Mouse (Mus musculus): ENCODE data around the gene Colgalt1. TPM values are rescaled to one million over a fixed set of nuclear protein-coding genes. Genes with fewer than 3 reads are reported as not detected.
A peak's percentile ranks its signal among the peaks of the same experiment; 100 is the strongest.

Gene Colgalt1
- polyA plus RNA-seq, 1 experiment from 2014 or later, result 60.1 TPM

DNA sequence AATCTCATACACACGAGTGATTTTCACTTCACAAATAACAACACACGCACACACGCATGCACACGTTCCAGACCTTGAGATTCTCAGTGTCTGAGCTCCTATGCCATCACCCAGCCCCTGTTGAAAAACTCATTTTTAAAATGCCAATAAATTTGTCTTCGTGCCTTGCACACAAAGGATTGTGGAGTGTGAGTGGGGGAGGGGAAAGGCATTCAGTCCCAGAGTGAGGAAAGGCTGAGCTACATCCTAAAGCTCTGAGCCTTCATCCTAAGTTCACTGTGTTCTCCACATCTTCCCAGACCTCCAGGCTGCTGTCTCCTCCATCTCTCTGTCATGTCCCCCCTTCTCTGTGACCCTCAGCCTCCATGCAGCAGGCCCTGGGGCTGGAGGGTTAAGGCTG, 56.5 kb downstream of the Colgalt1 start:
- Histone ChIP-seq H3K9ac (ENCODE audit: low read length) (peak overlapping the region; percentile 35), H3K36me3 (ENCODE audit: control insufficient read depth, insufficient read depth, low read length) (no peaks in the 10 kb centered on the region), H3K9me3 (replicated peaks; ENCODE audit: control insufficient read depth, low read length) (no peaks in the 10 kb centered on the region), H3K4me3 (replicated peaks; ENCODE audit: low read length) (no peak overlapping the region), H3K27ac (ENCODE audit: low read length) (no peak overlapping the region), H3K4me2 (ENCODE audit: low read depth, low read length) (no peak overlapping the region), H3K4me1 (ENCODE audit: control insufficient read depth, insufficient read depth, low read length) (peaks cover 27% of the 10 kb centered on the region), H3K27me3 (ENCODE audit: control insufficient read depth, insufficient read depth, low read length) (peaks cover 12% of the 10 kb centered on the region)
- ATAC-seq (ENCODE audit: insufficient read depth, low FRiP score), result no peak
- 56% methylated on average over 5 of the region's 5 CpGs for WGBS

- Histone ChIP-seq H3K27me3 (ENCODE audit: control insufficient read depth, insufficient read depth, low read length) (peaks cover 14% of the 10 kb centered on the region), H3K36me3 (ENCODE audit: control insufficient read depth, insufficient read depth, low read length) (no peaks in the 10 kb centered on the region), H3K4me1 (ENCODE audit: control insufficient read depth, insufficient read depth, low read length) (peaks cover 27% of the 10 kb centered on the region), H3K27ac (ENCODE audit: low read length) (no peak overlapping the region), H3K4me2 (ENCODE audit: low read depth, low read length) (peak overlapping the region; percentile 50), H3K9ac (ENCODE audit: low read length) (no peak overlapping the region; the same call in 1 of the 2 replicates), H3K4me3 (replicated peaks; ENCODE audit: low read length) (0 out of 2 replicates have a peak overlapping the region, but pooled peaks have one; percentile 15), H3K9me3 (replicated peaks; ENCODE audit: control insufficient read depth, low read length) (no peaks in the 10 kb centered on the region)
- 1% methylated on average over 21 of the region's 21 CpGs for WGBS
- ATAC-seq (ENCODE audit: insufficient read depth, low FRiP score), result no peak; the same call in 1 of the 2 replicates
These were observed 57.6 kb downstream of the Colgalt1 start for GRCm38 (mm10) chr8:71668220-71668975.

- Histone ChIP-seq H3K4me2 (ENCODE audit: low read depth, low read length) (peak overlapping the region; percentile 98), H3K9ac (ENCODE audit: low read length) (peak overlapping the region; percentile 46), H3K36me3 (ENCODE audit: control insufficient read depth, insufficient read depth, low read length) (no peaks in the 10 kb centered on the region), H3K4me3 (replicated peaks; ENCODE audit: low read length) (peak overlapping the region; percentile 56), H3K27me3 (ENCODE audit: control insufficient read depth, insufficient read depth, low read length) (peaks cover 14% of the 10 kb centered on the region), H3K4me1 (ENCODE audit: control insufficient read depth, insufficient read depth, low read length) (peaks cover 27% of the 10 kb centered on the region), H3K9me3 (replicated peaks; ENCODE audit: control insufficient read depth, low read length) (no peaks in the 10 kb centered on the region), H3K27ac (ENCODE audit: low read length) (no peak overlapping the region)
- no peak for ATAC-seq (ENCODE audit: insufficient read depth, low FRiP score)
- 15% methylated on average over 12 of the region's 12 CpGs for WGBS
These were observed 59.4 kb downstream of the Colgalt1 start for GRCm38 (mm10) chr8:71670198-71670597.

DNA sequence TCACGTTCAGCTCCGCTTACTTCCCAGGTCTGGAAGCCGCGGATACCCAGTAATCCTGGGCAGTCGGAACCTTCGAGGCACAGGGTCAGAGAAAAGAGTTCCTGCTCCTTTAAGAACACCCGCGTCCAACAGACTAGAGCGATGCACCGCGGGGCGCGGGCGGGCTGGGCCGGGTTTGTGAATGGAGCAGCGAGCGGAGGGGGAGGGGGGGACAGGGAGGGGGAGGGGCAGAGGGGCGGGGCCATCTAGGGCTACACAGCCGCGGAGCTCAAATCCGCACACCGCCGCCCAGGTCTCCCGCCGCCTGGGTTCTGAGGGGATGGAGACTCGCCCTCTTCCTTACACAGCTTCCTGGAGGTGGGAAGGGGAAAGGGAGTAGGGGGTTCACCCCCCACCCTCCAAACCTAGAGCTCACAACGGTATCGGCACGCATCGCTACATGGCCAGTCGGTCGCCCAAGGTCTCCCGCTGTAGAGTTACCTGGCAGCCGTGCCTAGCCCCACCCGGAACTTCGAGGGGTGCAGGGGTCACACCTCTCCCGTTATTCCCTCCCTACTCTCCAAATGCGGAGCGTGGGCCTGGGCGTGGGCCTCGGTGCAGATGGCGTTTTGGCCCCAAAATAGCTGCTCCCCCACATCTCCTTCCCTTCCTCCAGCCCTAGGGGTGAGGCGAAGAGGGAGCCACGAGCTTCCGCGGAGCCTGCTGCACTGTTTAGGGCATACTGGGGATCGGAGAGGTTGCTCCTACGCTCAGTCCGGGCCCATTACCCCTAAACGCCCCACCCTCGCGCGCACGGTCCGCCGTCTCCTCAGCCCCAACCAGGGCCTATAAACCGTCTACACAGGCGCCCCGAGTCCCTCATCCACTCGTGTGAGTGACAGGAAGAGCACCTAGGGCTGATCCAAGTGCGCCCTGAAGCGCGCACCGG, 60.1 kb downstream of the Colgalt1 start:
- Histone ChIP-seq H3K4me3 (replicated peaks; ENCODE audit: low read length) (peak overlapping the region; percentile 56), H3K27ac (ENCODE audit: low read length) (no peak overlapping the region), H3K4me1 (ENCODE audit: control insufficient read depth, insufficient read depth, low read length) (peaks cover 22% of the 10 kb centered on the region), H3K27me3 (ENCODE audit: control insufficient read depth, insufficient read depth, low read length) (peaks cover 14% of the 10 kb centered on the region), H3K4me2 (ENCODE audit: low read depth, low read length) (peak overlapping the region; percentile 98), H3K9me3 (replicated peaks; ENCODE audit: control insufficient read depth, low read length) (no peaks in the 10 kb centered on the region), H3K9ac (ENCODE audit: low read length) (peak overlapping the region; percentile 46), H3K36me3 (ENCODE audit: control insufficient read depth, insufficient read depth, low read length) (no peaks in the 10 kb centered on the region)
- ATAC-seq (ENCODE audit: insufficient read depth, low FRiP score), result peak; percentile 12; the same call in 1 of the 2 replicates
- WGBS, result under 1% methylated on average over 59 of the region's 64 CpGs

GRCm38 (mm10) chr8:71671549-71671965, 60.8 kb downstream of the Colgalt1 start, which contains the start of gene Unc13a:
Gene Unc13a, minus strand, starts transcription at chr8:71671757.
- H3K9me3 ChIP-seq (replicated peaks; ENCODE audit: control insufficient read depth, low read length), result no peaks in the 10 kb centered on the region
- peak within 1 kb of the TSS; percentile 98 for H3K4me2 ChIP-seq (ENCODE audit: low read depth, low read length)
- H3K4me3 ChIP-seq (replicated peaks; ENCODE audit: low read length), result peak within 1 kb of the TSS; percentile 56
- H3K4me1 ChIP-seq (ENCODE audit: control insufficient read depth, insufficient read depth, low read length), result peaks cover 19% of the 10 kb centered on the region
- no peaks in the 10 kb centered on the region for H3K36me3 ChIP-seq (ENCODE audit: control insufficient read depth, insufficient read depth, low read length)
- H3K27ac ChIP-seq (ENCODE audit: low read length), result peak within 1 kb of the TSS; percentile 33; the same call in 1 of the 2 replicates
- H3K9ac ChIP-seq (ENCODE audit: low read length), result peak within 1 kb of the TSS; percentile 67
- peaks cover 14% of the 10 kb centered on the region for H3K27me3 ChIP-seq (ENCODE audit: control insufficient read depth, insufficient read depth, low read length)
- WGBS, result 0% methylated on average over 42 of the region's 42 CpGs
- ATAC-seq (ENCODE audit: insufficient read depth, low FRiP score), result peak; percentile 71

- peak overlapping the region; percentile 56 for H3K4me3 ChIP-seq (replicated peaks; ENCODE audit: low read length)
- H3K27ac ChIP-seq (ENCODE audit: low read length), result no peak overlapping the region
- H3K9me3 ChIP-seq (replicated peaks; ENCODE audit: control insufficient read depth, low read length), result no peaks in the 10 kb centered on the region
- WGBS, result 63% methylated on average over 6 of the region's 6 CpGs
- H3K36me3 ChIP-seq (ENCODE audit: control insufficient read depth, insufficient read depth, low read length), result no peaks in the 10 kb centered on the region
- H3K27me3 ChIP-seq (ENCODE audit: control insufficient read depth, insufficient read depth, low read length), result peaks cover 14% of the 10 kb centered on the region
- H3K4me1 ChIP-seq (ENCODE audit: control insufficient read depth, insufficient read depth, low read length), result peaks cover 19% of the 10 kb centered on the region
- peak overlapping the region; percentile 98 for H3K4me2 ChIP-seq (ENCODE audit: low read depth, low read length)
- peak overlapping the region; percentile 67; the same call in 1 of the 2 replicates for H3K9ac ChIP-seq (ENCODE audit: low read length)
- no peak for ATAC-seq (ENCODE audit: insufficient read depth, low FRiP score)
These were observed 61.5 kb downstream of the Colgalt1 start for GRCm38 (mm10) chr8:71672168-71672735.

DNA sequence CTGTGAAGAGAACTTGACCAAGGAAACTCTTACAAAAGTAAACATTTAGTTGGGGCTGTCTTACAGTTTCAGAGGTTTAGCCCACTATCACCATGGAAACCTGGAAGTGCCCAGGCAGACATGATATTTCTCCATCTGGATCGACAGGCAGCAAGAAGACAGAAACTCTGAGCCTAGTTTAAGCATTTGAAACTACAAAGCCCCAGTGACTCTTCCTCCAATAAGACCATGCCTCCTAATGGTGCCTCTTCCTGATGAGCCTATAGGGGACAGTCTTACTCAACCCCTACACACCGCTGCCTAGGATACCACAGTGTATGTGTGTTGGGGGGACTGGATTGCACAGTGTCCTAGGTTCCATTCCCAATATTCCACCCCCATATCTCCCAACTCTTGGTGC, 63.3 kb downstream of the Colgalt1 start:
- Histone ChIP-seq H3K4me3 (replicated peaks; ENCODE audit: low read length) (no peak overlapping the region), H3K9ac (ENCODE audit: low read length) (no peak overlapping the region), H3K36me3 (ENCODE audit: control insufficient read depth, insufficient read depth, low read length) (no peaks in the 10 kb centered on the region), H3K9me3 (replicated peaks; ENCODE audit: control insufficient read depth, low read length) (no peaks in the 10 kb centered on the region), H3K4me2 (ENCODE audit: low read depth, low read length) (no peak overlapping the region), H3K27me3 (ENCODE audit: control insufficient read depth, insufficient read depth, low read length) (peaks cover 10% of the 10 kb centered on the region), H3K27ac (ENCODE audit: low read length) (no peak overlapping the region), H3K4me1 (ENCODE audit: control insufficient read depth, insufficient read depth, low read length) (peaks cover 7% of the 10 kb centered on the region)
- no peak for ATAC-seq (ENCODE audit: insufficient read depth, low FRiP score)
- 48% methylated on average over 2 of the region's 2 CpGs for WGBS

All from stomach, embryonic 16.5 days (tissue).